Mouse (Mus musculus) testis, adult 2 months (tissue): Measurements from ENCODE around the gene Pxdc1.

Source experiments
- CTCF ChIP-seq: fragments of 200-500 bp; IDR thresholded peaks from 2 replicates; pipeline ENCODE4 v1.5.1; 2012; ENCODE audit warnings: low read depth, mild to moderate bottlenecking, inconsistent platforms, low read length, moderate library complexity; ENCODE audit not compliant: control insufficient read depth, insufficient read depth, insufficient replicate concordance
- POLR2A ChIP-seq: fragments of 200-500 bp; IDR thresholded peaks from 2 replicates; pipeline ENCODE4 v1.6.1; 2012; ENCODE audit warnings: low read depth, mild to moderate bottlenecking, inconsistent platforms, low read length, moderate library complexity; ENCODE audit not compliant: control insufficient read depth

GRCm38 (mm10) chr13:34676507-34676906 lies 23.2 kb upstream of the Pxdc1 start:
- TF ChIP-seq POLR2A (no peak), CTCF (no peak)
